Mouse (Mus musculus) heart, embryonic 11.5 days (tissue): Measurements from ENCODE around the gene Arid2. TPM values are rescaled to one million over a fixed set of nuclear protein-coding genes. Genes with fewer than 3 reads are reported as not detected.

Experiments
- ATAC-seq: fragments of 200-750 bp; cut with Nextera tagmentation; replicated peaks from 2 replicates; pipeline ENCODE4 v1.8.0; 2017; ENCODE audit warnings: moderate library complexity; ENCODE audit not compliant: insufficient number of reproducible peaks, low FRiP score, low TSS enrichment
- H3K27ac ChIP-seq: fragments of 300-500 bp; sonication (generic); 2 replicates; pipeline ENCODE4 v1.5.1; 2014; ENCODE audit warnings: mild to moderate bottlenecking, low read depth, low read length
- H3K27me3 ChIP-seq: fragments of 300-500 bp; sonication (generic); 2 replicates; pipeline ENCODE4 v1.6.1; 2014; ENCODE audit warnings: mild to moderate bottlenecking, low read length, mixed read lengths; ENCODE audit not compliant: control insufficient read depth, insufficient read depth
- H3K36me3 ChIP-seq: fragments of 300-500 bp; sonication (generic); 2 replicates; pipeline ENCODE4 v1.6.1; 2014; ENCODE audit warnings: mild to moderate bottlenecking, low read length, moderate library complexity, mixed read lengths; ENCODE audit not compliant: control insufficient read depth, insufficient read depth
- H3K4me1 ChIP-seq: fragments of 300-500 bp; sonication (generic); 2 replicates; pipeline ENCODE4 v1.6.1; 2014; ENCODE audit warnings: low read length; ENCODE audit not compliant: control insufficient read depth, insufficient read depth
- H3K4me2 ChIP-seq: fragments of 300-500 bp; sonication (generic); 2 replicates; pipeline ENCODE4 v1.6.1; 2014; ENCODE audit warnings: mild to moderate bottlenecking, moderate library complexity
- H3K4me3 ChIP-seq: fragments of 300-500 bp; sonication (generic); 2 replicates; pipeline ENCODE4 v1.5.1; 2014; ENCODE audit warnings: low read depth, low read length
- H3K9ac ChIP-seq: fragments of 300-500 bp; sonication (generic); 2 replicates; pipeline ENCODE4 v1.6.1; 2014; ENCODE audit warnings: mild to moderate bottlenecking, low read depth, low read length, moderate library complexity
- H3K9me3 ChIP-seq: fragments of 300-500 bp; sonication (generic); replicated peaks from 2 replicates; pipeline ENCODE4 v1.6.1; 2016; ENCODE audit warnings: low read length; ENCODE audit not compliant: control insufficient read depth
- WGBS: fragments of 180-500 bp; shearing (Covaris S2); extraction: QIAGEN DNeasy Blood & Tissue Kit; methylation state at CpG from one replicate; pipeline ENCODE4 v1.1.7; 2014; ENCODE audit not compliant: insufficient replicate concordance; 5-methylcytosine and 5-hydroxymethylcytosine counted together
- polyA plus RNA-seq: library from polyadenylated mRNA; unstranded; fragments of >200 nt; fragmentation: Nextera tagmentation; extraction: Ambion mirVana; gene quantifications from 2 replicates; pipeline ENCODE4 v1.2.1, GENCODE M21; 2014

Gene Arid2
- polyA plus RNA-seq, 1 experiment from 2014 or later = 22.6 TPM

- no peaks in the 10 kb centered on the region for H3K4me1 ChIP-seq
- no peak overlapping the region for H3K9ac ChIP-seq
- H3K9me3 ChIP-seq = no peaks in the 10 kb centered on the region
- WGBS = 67% methylated on average over 3 of the region's 3 CpGs
- H3K36me3 ChIP-seq = no peaks in the 10 kb centered on the region
- ATAC-seq = 0 out of 2 replicates have a peak, but pooled peaks have one; percentile 31
- H3K27me3 ChIP-seq = no peaks in the 10 kb centered on the region
- H3K27ac ChIP-seq = no peak overlapping the region
- H3K4me3 ChIP-seq = no peak overlapping the region
- no peak overlapping the region for H3K4me2 ChIP-seq
Measured at GRCm38 (mm10) chr15:96342871-96343270, 55.6 kb downstream of the Arid2 start.

GRCm38 (mm10) chr15:96344591-96345285 is 57.4 kb downstream of the Arid2 start:
- Histone ChIP-seq H3K4me1 (no peaks in the 10 kb centered on the region), H3K9ac (no peak overlapping the region), H3K4me3 (no peak overlapping the region), H3K27me3 (no peaks in the 10 kb centered on the region), H3K9me3 (no peaks in the 10 kb centered on the region), H3K36me3 (no peaks in the 10 kb centered on the region), H3K4me2 (no peak overlapping the region), H3K27ac (no peak overlapping the region)
- 39% methylated on average over 6 of the region's 7 CpGs for WGBS
- no peak for ATAC-seq

DNA sequence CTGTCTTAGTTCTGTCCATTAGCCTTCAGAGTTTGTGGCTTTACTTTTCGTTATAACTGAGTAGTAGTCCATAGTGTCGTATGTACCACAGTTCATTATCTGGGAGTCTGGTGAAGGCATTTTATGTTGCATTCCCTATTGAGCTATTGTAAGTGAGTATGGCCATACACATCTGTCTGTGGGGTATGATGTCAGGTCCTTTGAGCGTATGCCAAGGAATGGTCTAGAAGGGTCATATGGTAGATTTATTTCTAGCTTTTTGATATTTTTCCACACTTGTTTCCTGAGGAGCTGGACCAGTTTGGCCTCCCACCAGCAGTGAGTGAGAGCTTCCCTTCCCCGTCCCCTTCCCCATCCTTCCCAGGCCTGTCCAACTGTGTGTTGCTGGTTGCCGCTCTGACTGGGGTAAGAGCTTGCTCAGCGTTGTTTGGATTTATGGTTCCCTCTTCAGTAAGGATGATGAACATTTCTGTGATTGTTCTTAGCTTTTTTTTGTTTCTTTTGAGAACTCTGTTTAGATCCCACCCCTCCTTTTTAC is 58.1 kb downstream of the Arid2 start:
- Histone ChIP-seq H3K9ac (no peak overlapping the region), H3K36me3 (no peaks in the 10 kb centered on the region), H3K9me3 (no peaks in the 10 kb centered on the region), H3K27ac (no peak overlapping the region), H3K27me3 (no peaks in the 10 kb centered on the region), H3K4me2 (no peak overlapping the region), H3K4me3 (no peak overlapping the region), H3K4me1 (no peaks in the 10 kb centered on the region)
- 89% methylated on average over 6 of the region's 6 CpGs for WGBS
- no peak for ATAC-seq

DNA sequence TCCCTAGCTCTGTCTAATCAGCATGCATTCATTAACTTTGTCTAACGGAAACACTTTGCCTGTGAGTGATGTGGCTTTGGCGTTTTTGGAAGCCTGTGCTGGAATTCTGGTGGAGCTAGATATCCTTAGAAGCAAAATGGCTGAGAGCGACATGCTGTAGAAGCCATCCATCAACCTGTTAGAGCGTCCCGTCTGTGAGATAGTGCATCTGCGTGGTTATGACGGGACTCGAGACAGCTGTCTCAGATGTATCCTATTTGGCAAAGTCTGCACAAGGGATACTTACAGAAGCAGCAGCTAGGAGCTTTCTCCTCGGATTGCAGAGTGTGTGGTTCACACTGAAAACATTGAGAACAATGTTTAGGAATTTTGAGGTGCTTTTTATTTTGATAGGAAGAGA is 64.1 kb downstream of the Arid2 start:
- Histone ChIP-seq H3K27me3 (no peaks in the 10 kb centered on the region), H3K4me3 (no peak overlapping the region), H3K36me3 (peaks cover 18% of the 10 kb centered on the region), H3K27ac (no peak overlapping the region), H3K9ac (no peak overlapping the region), H3K4me1 (0 out of 2 replicates have a peak, but pooled peaks cover 4% of the 10 kb centered on the region), H3K9me3 (no peaks in the 10 kb centered on the region), H3K4me2 (no peak overlapping the region)
- 78% methylated on average over 9 of the region's 9 CpGs for WGBS
- ATAC-seq = no peak

DNA sequence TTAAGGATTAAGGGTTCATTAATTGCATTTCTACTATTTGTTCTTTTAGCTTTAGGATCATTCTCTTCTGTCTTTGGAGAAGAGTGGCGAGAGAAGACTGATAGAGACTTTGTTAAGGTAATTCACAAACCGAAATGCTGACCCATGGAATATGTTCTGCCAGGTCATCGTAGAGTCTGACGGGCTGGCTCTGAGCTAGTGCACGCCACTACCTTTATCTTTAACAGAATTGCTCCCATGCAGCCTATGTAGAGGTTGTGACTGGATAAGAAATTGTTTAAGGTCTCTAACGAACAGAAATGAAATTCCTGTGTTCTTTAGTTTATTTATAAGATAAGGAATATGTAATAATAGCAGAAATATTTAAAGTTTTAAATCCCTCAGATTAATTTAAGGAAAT is 71.6 kb downstream of the Arid2 start:
- Histone ChIP-seq H3K4me3 (no peak overlapping the region), H3K4me1 (0 out of 2 replicates have a peak, but pooled peaks cover 3% of the 10 kb centered on the region), H3K9ac (no peak overlapping the region), H3K9me3 (no peaks in the 10 kb centered on the region), H3K36me3 (peaks cover 16% of the 10 kb centered on the region), H3K27me3 (no peaks in the 10 kb centered on the region), H3K27ac (no peak overlapping the region), H3K4me2 (no peak overlapping the region)
- 89% methylated on average over 6 of the region's 6 CpGs for WGBS
- no peak for ATAC-seq

- WGBS = 64% methylated on average over 5 of the region's 5 CpGs
- Histone ChIP-seq H3K36me3 (peaks cover 22% of the 10 kb centered on the region), H3K9ac (no peak overlapping the region), H3K4me2 (no peak overlapping the region), H3K27ac (no peak overlapping the region), H3K4me1 (0 out of 2 replicates have a peak, but pooled peaks cover 3% of the 10 kb centered on the region), H3K27me3 (no peaks in the 10 kb centered on the region), H3K9me3 (no peaks in the 10 kb centered on the region), H3K4me3 (no peak overlapping the region)
- no peak for ATAC-seq
Measured at GRCm38 (mm10) chr15:96360614-96361013, 73.3 kb downstream of the Arid2 start.

DNA sequence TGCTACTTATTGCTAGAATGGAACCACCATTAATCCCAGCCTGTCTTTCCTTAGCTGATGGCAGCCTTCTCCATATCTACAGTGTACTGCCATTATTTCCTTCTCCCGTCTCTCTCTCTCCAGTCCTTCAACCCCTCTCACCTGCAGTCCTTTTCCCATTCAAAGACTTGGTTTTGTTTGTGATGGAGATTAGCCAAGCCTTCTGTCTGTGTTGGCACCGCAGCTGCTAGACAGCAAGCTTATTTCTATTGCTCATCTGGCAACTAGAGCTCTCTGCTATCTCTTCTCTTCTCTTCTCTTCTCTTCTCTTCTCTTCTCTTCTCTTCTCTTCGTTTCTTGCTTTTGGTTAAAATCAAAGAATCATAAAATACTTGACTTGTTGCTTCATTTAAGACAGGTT is 78.0 kb downstream of the Arid2 start:
- Histone ChIP-seq H3K4me2 (no peak overlapping the region), H3K9me3 (no peaks in the 10 kb centered on the region), H3K27ac (no peak overlapping the region), H3K4me3 (no peak overlapping the region), H3K27me3 (no peaks in the 10 kb centered on the region), H3K4me1 (0 out of 2 replicates have a peak, but pooled peaks cover 3% of the 10 kb centered on the region), H3K36me3 (peaks cover 33% of the 10 kb centered on the region), H3K9ac (no peak overlapping the region)
- WGBS = 79% methylated on average over 3 of the region's 3 CpGs
- no peak for ATAC-seq

GRCm38 (mm10) chr15:96366176-96366963 is 79.1 kb downstream of the Arid2 start:
- Histone ChIP-seq H3K9me3 (no peaks in the 10 kb centered on the region), H3K4me1 (no peaks in the 10 kb centered on the region), H3K27me3 (no peaks in the 10 kb centered on the region), H3K4me2 (no peak overlapping the region), H3K36me3 (peaks cover 42% of the 10 kb centered on the region), H3K27ac (no peak overlapping the region), H3K9ac (no peak overlapping the region), H3K4me3 (no peak overlapping the region)
- 82% methylated on average over 11 of the region's 11 CpGs for WGBS
- no peak for ATAC-seq
